Mouse (Mus musculus): ENCODE results near the gene Cd22.
A peak's percentile ranks its signal among the peaks of the same experiment; 100 is the strongest.
"Not testable (repeated sequence)": the region's sequence is repeated elsewhere in the genome, so short reads cannot be mapped to it uniquely, and the experiment has no call there.

Cd22 gene

GRCm38 (mm10) chr7:30863386-30863785, 16.8 kb downstream of the Cd22 start:
- no peak for DNase-seq (ENCODE audit: extremely low spot score)

GRCm38 (mm10) chr7:30861464-30861863, 18.7 kb downstream of the Cd22 start, which contains the start of gene Ffar1:
Gene Ffar1 (minus strand): TSS chr7:30861564.
- DNase-seq (ENCODE audit: extremely low spot score) = no peak

GRCm38 (mm10) chr7:30859635-30860402, 20.3 kb downstream of the Cd22 start:
- DNase-seq (ENCODE audit: extremely low spot score) = peak; percentile 74

- DNase-seq (ENCODE audit: extremely low spot score) = peak; percentile 73
Observed at GRCm38 (mm10) chr7:30859290-30859634, 20.9 kb downstream of the Cd22 start.

GRCm38 (mm10) chr7:30857746-30858145, 22.4 kb downstream of the Cd22 start:
- no peak for DNase-seq (ENCODE audit: extremely low spot score)

GRCm38 (mm10) chr7:30856078-30856477, 24.1 kb downstream of the Cd22 start, which contains the start of gene Ffar3:
Gene Ffar3 (minus strand): TSS chr7:30856178.
- no peak for DNase-seq (ENCODE audit: extremely low spot score)

- no peak for DNase-seq (ENCODE audit: extremely low spot score)
Observed at GRCm38 (mm10) chr7:30851421-30851820, 28.7 kb downstream of the Cd22 start.

GRCm38 (mm10) chr7:30847934-30848333, 32.2 kb downstream of the Cd22 start:
- no peak for DNase-seq (ENCODE audit: extremely low spot score)

GRCm38 (mm10) chr7:30847386-30847785, 32.8 kb downstream of the Cd22 start:
- no peak for DNase-seq (ENCODE audit: extremely low spot score)

GRCm38 (mm10) chr7:30846505-30847053, 33.6 kb downstream of the Cd22 start:
- no peak for DNase-seq (ENCODE audit: extremely low spot score)

GRCm38 (mm10) chr7:30844676-30845297, 35.4 kb downstream of the Cd22 start:
- no peak for DNase-seq (ENCODE audit: extremely low spot score)

GRCm38 (mm10) chr7:30842092-30842491, 38.0 kb downstream of the Cd22 start:
- DNase-seq (ENCODE audit: extremely low spot score) = no peak

- no peak for DNase-seq (ENCODE audit: extremely low spot score)
Observed at GRCm38 (mm10) chr7:30841379-30841778, 38.8 kb downstream of the Cd22 start.

- no peak for DNase-seq (ENCODE audit: extremely low spot score)
Observed at GRCm38 (mm10) chr7:30840306-30840705, 39.8 kb downstream of the Cd22 start.

GRCm38 (mm10) chr7:30837277-30837676, 42.9 kb downstream of the Cd22 start:
- no peak for DNase-seq (ENCODE audit: extremely low spot score)

GRCm38 (mm10) chr7:30832684-30833083, 47.5 kb downstream of the Cd22 start:
- not testable (repeated sequence) for DNase-seq (ENCODE audit: extremely low spot score)

- DNase-seq (ENCODE audit: extremely low spot score) = no peak
Observed at GRCm38 (mm10) chr7:30832261-30832660, 47.9 kb downstream of the Cd22 start.

- DNase-seq (ENCODE audit: extremely low spot score) = no peak
Observed at GRCm38 (mm10) chr7:30829428-30829827, 50.7 kb downstream of the Cd22 start.

GRCm38 (mm10) chr7:30828871-30829270, 51.3 kb downstream of the Cd22 start:
- not testable (repeated sequence) for DNase-seq (ENCODE audit: extremely low spot score)

- DNase-seq (ENCODE audit: extremely low spot score) = no peak
Observed at GRCm38 (mm10) chr7:30826660-30827059, 53.5 kb downstream of the Cd22 start.

- DNase-seq (ENCODE audit: extremely low spot score) = no peak
Observed at GRCm38 (mm10) chr7:30824306-30824705, 55.8 kb downstream of the Cd22 start.

- no peak for DNase-seq (ENCODE audit: extremely low spot score)
Observed at GRCm38 (mm10) chr7:30823675-30824074, 56.5 kb downstream of the Cd22 start, which contains the start of gene Ffar2. Gene Ffar2 (minus strand): TSS chr7:30823775.

- DNase-seq (ENCODE audit: extremely low spot score) = no peak
Observed at GRCm38 (mm10) chr7:30821532-30821931, 58.6 kb downstream of the Cd22 start.

Data from embryo, embryonic 9.5 days (tissue).